Mouse (Mus musculus): ENCODE results near the gene Rasl2-9. TPM values are rescaled to one million over a fixed set of nuclear protein-coding genes. Genes with fewer than 3 reads are reported as not detected.
"Not testable (repeated sequence)": the region's sequence is repeated elsewhere in the genome, so short reads cannot be mapped to it uniquely, and the experiment has no call there.

Gene Rasl2-9
- polyA plus RNA-seq, 1 experiment from 2014 or later, result 0.41 TPM

GRCm38 (mm10) chr7:5079365-5080009, 46.3 kb downstream of the Rasl2-9 start:
- Histone ChIP-seq H3K4me2 (replicated peaks) (peak overlapping the region; percentile 92), H3K9ac (peak overlapping the region; percentile 97; the same call in 1 of the 2 replicates), H3K4me3 (peak overlapping the region; percentile 97), H3K36me3 (peaks cover 53% of the 10 kb centered on the region), H3K4me1 (peaks cover 19% of the 10 kb centered on the region), H3K27ac (peak overlapping the region; percentile 90)
- 51% methylated on average over 10 of the region's 13 CpGs for WGBS
- H3K9me3 ChIP-seq (replicated peaks); H3K27me3 ChIP-seq: not testable (repeated sequence)
- ATAC-seq (ENCODE audit: low FRiP score), result peak; percentile 51

GRCm38 (mm10) chr7:5076931-5077330, 48.8 kb downstream of the Rasl2-9 start:
- Histone ChIP-seq H3K4me3 (no peak overlapping the region), H3K4me2 (replicated peaks) (no peak overlapping the region), H3K27ac (no peak overlapping the region), H3K27me3 (no peaks in the 10 kb centered on the region), H3K9ac (no peak overlapping the region), H3K9me3 (replicated peaks) (no peaks in the 10 kb centered on the region), H3K4me1 (peaks cover 13% of the 10 kb centered on the region), H3K36me3 (peaks cover 67% of the 10 kb centered on the region)
- WGBS, result 96% methylated on average over 2 of the region's 2 CpGs
- no peak for ATAC-seq (ENCODE audit: low FRiP score)

GRCm38 (mm10) chr7:5074984-5075383, 50.8 kb downstream of the Rasl2-9 start:
- H3K36me3 ChIP-seq, result peaks cover 86% of the 10 kb centered on the region
- no peak overlapping the region for H3K27ac ChIP-seq
- 93% methylated on average over 5 of the region's 5 CpGs for WGBS

More at GRCm38 (mm10) chr7:5074984-5075383, 50.8 kb downstream of the Rasl2-9 start:
- no peak overlapping the region for H3K4me3 ChIP-seq
- no peak for ATAC-seq (ENCODE audit: low FRiP score)
- no peaks in the 10 kb centered on the region for H3K4me1 ChIP-seq
- no peaks in the 10 kb centered on the region for H3K27me3 ChIP-seq
- no peak overlapping the region for H3K4me2 ChIP-seq (replicated peaks)
- no peaks in the 10 kb centered on the region for H3K9me3 ChIP-seq (replicated peaks)
- H3K9ac ChIP-seq, result no peak overlapping the region

Small RNA genes lying within 50 kb of the gene (microRNA-seq; reads per million reads assigned to microRNA genes)
- not detected for gene Gm26217

Other genes with a start within 250 kb of the Rasl2-9 start
- 0.88 and 1.2 TPM in 2 replicates for gene Isoc2a, start 248.8 kb downstream of the Rasl2-9 start, polyA plus RNA-seq (2016; fragmentation: Nextera tagmentation; extraction: Ambion mirVana)
- not detected in 2 replicates for gene Gm36210, start 219.4 kb downstream of the Rasl2-9 start, polyA plus RNA-seq (2016; fragmentation: Nextera tagmentation; extraction: Ambion mirVana)
- gene Zfp628, start 210.7 kb downstream of the Rasl2-9 start, polyA plus RNA-seq (2016; fragmentation: Nextera tagmentation; extraction: Ambion mirVana), result 4.3 and 4.8 TPM in 2 replicates
- 12.3 and 14.3 TPM in 2 replicates for gene Nat14, start 203.9 kb downstream of the Rasl2-9 start, polyA plus RNA-seq (2016; fragmentation: Nextera tagmentation; extraction: Ambion mirVana)
- 1.6 and 2.2 TPM in 2 replicates for gene Ssc5d, start 200.2 kb downstream of the Rasl2-9 start, polyA plus RNA-seq (2016; fragmentation: Nextera tagmentation; extraction: Ambion mirVana)
- not detected in 2 replicates for gene Sbk2, start 161.5 kb downstream of the Rasl2-9 start, polyA plus RNA-seq (2016; fragmentation: Nextera tagmentation; extraction: Ambion mirVana)
- 0.19 and 0.23 TPM in 2 replicates for gene Sbk3, start 154.8 kb downstream of the Rasl2-9 start, polyA plus RNA-seq (2016; fragmentation: Nextera tagmentation; extraction: Ambion mirVana)
- 57.8 and 61.4 TPM in 2 replicates for gene Zfp579, start 129.8 kb downstream of the Rasl2-9 start, polyA plus RNA-seq (2016; fragmentation: Nextera tagmentation; extraction: Ambion mirVana)
- gene Zfp524, start 111.5 kb downstream of the Rasl2-9 start, polyA plus RNA-seq (2016; fragmentation: Nextera tagmentation; extraction: Ambion mirVana), result 8.5 and 9.1 TPM in 2 replicates
- gene Fiz1, start 111.3 kb downstream of the Rasl2-9 start, polyA plus RNA-seq (2016; fragmentation: Nextera tagmentation; extraction: Ambion mirVana), result 59.6 and 60.1 TPM in 2 replicates
- gene Gm44973, start 110.5 kb downstream of the Rasl2-9 start, polyA plus RNA-seq (2016; fragmentation: Nextera tagmentation; extraction: Ambion mirVana), result 0.32 TPM in 1 of 2 replicates, not detected in the other
- gene Zfp865, start 105.6 kb downstream of the Rasl2-9 start, polyA plus RNA-seq (2016; fragmentation: Nextera tagmentation; extraction: Ambion mirVana), result 9.0 and 9.3 TPM in 2 replicates
- gene Ccdc106, start 105.4 kb downstream of the Rasl2-9 start, polyA plus RNA-seq (2016; fragmentation: Nextera tagmentation; extraction: Ambion mirVana), result 17.4 and 19.9 TPM in 2 replicates
- 0.44 TPM in 1 of 2 replicates, not detected in the other for gene 4632433K11Rik, start 91.8 kb downstream of the Rasl2-9 start, polyA plus RNA-seq (2016; fragmentation: Nextera tagmentation; extraction: Ambion mirVana)
- gene Zfp784, start 87.5 kb downstream of the Rasl2-9 start, polyA plus RNA-seq (2016; fragmentation: Nextera tagmentation; extraction: Ambion mirVana), result 6.1 and 6.9 TPM in 2 replicates
- gene Zfp580, start 74.4 kb downstream of the Rasl2-9 start, polyA plus RNA-seq (2016; fragmentation: Nextera tagmentation; extraction: Ambion mirVana), result 45.4 and 51.8 TPM in 2 replicates
- 136 and 138 TPM in 2 replicates for gene U2af2, start 63.8 kb downstream of the Rasl2-9 start, polyA plus RNA-seq (2016; fragmentation: Nextera tagmentation; extraction: Ambion mirVana)
- gene Epn1, start 45.7 kb downstream of the Rasl2-9 start, polyA plus RNA-seq (2016; fragmentation: Nextera tagmentation; extraction: Ambion mirVana), result 74.5 and 79.6 TPM in 2 replicates
- not detected in 2 replicates for gene Rfpl4, start 9.0 kb downstream of the Rasl2-9 start, polyA plus RNA-seq (2016; fragmentation: Nextera tagmentation; extraction: Ambion mirVana)
- not detected in 2 replicates for gene Vmn1r55, start 23.7 kb upstream of the Rasl2-9 start, polyA plus RNA-seq (2016; fragmentation: Nextera tagmentation; extraction: Ambion mirVana)
- not detected in 2 replicates for gene Vmn1r56, start 70.8 kb upstream of the Rasl2-9 start, polyA plus RNA-seq (2016; fragmentation: Nextera tagmentation; extraction: Ambion mirVana)
- gene Vmn1r57, start 92.5 kb upstream of the Rasl2-9 start, polyA plus RNA-seq (2016; fragmentation: Nextera tagmentation; extraction: Ambion mirVana), result not detected in 2 replicates
- gene Gm5065, start 224.6 kb upstream of the Rasl2-9 start, polyA plus RNA-seq (2016; fragmentation: Nextera tagmentation; extraction: Ambion mirVana), result not detected in 2 replicates
- gene Nlrp2, start 225.1 kb upstream of the Rasl2-9 start, polyA plus RNA-seq (2016; fragmentation: Nextera tagmentation; extraction: Ambion mirVana), result not detected in 2 replicates

Data from hindbrain, embryonic 12.5 days (tissue).